Mouse (Mus musculus): ENCODE data around the gene Zfp605. TPM values are rescaled to one million over a fixed set of nuclear protein-coding genes. Genes with fewer than 3 reads are reported as not detected.

Zfp605 gene
- total and polyA plus RNA-seq, 3 experiments, result 4.7 to 5.2 TPM; not detected in 1

- Histone ChIP-seq H3K27me3 (ENCODE audit: control insufficient read depth in 1 of 2, insufficient read depth in 2 of 2, low read length in 2 of 2) (no peaks in the 10 kb centered on the region), H3K79me2 (ENCODE audit: control insufficient read depth, insufficient read depth, low read length, poor library complexity) (peaks cover 11% of the 10 kb centered on the region), H3K4me1 (ENCODE audit: control insufficient read depth in 1 of 2, insufficient read depth in 2 of 2, low read length in 2 of 2) (peaks cover 0 to 4% of the 10 kb centered on the region in 2 experiments; a peak in 2 of 4 replicates), H3K9me3 (replicated peaks; ENCODE audit: insufficient read depth, low read length) (no peaks in the 10 kb centered on the region), H3K27ac (ENCODE audit: control insufficient read depth, low read depth, low read length) (no peak overlapping the region), H3K9ac (ENCODE audit: control insufficient read depth, low read depth, low read length, poor library complexity, severe bottlenecking) (no peak overlapping the region), H3K4me3 (ENCODE audit: control insufficient read depth in 1 of 2, insufficient read depth in 1 of 2, low read depth in 2 of 2, low read length in 2 of 2) (no peak overlapping the region), H3K36me3 (ENCODE audit: control insufficient read depth in 1 of 2, insufficient read depth in 2 of 2, low read length in 2 of 2) (peaks cover 0 to under 1% of the 10 kb centered on the region in 2 experiments; a peak in 2 of 4 replicates)
- DNase-seq (ENCODE audit: low read depth, low spot score), result no peak
- TF ChIP-seq TAL1 (IDR thresholded peaks at IDR 0.05; ENCODE audit: low read length) (no peak), POLR2A (IDR thresholded peaks at IDR 0.05; ENCODE audit: control insufficient read depth in 1 of 2, insufficient read depth in 1 of 2, low read depth in 1 of 2, low read length in 2 of 2, poor library complexity in 1 of 2) (peak in 1 of 2 experiments; percentile 16; a peak in 1 of 4 replicates), POLR2AphosphoS2 (IDR thresholded peaks at IDR 0.05; ENCODE audit: low read length) (0 out of 2 replicates have a peak, but pooled peaks have one; percentile 56)
Measured at GRCm38 (mm10) chr5:110101716-110102347, 8.1 kb upstream of the Zfp605 start.

GRCm38 (mm10) chr5:110102429-110102828, 7.5 kb upstream of the Zfp605 start:
- peaks cover 0 to 2% of the 10 kb centered on the region in 2 experiments; a peak in 2 of 4 replicates for H3K36me3 ChIP-seq (ENCODE audit: control insufficient read depth in 1 of 2, insufficient read depth in 2 of 2, low read length in 2 of 2)

GRCm38 (mm10) chr5:110102853-110103625, 6.9 kb upstream of the Zfp605 start:
- peaks cover 19% of the 10 kb centered on the region for H3K79me2 ChIP-seq (ENCODE audit: control insufficient read depth, insufficient read depth, low read length, poor library complexity)
- peaks cover 0 to 2% of the 10 kb centered on the region in 2 experiments; a peak in 2 of 4 replicates for H3K36me3 ChIP-seq (ENCODE audit: control insufficient read depth in 1 of 2, insufficient read depth in 2 of 2, low read length in 2 of 2)
- H3K4me3 ChIP-seq (ENCODE audit: control insufficient read depth in 1 of 2, insufficient read depth in 1 of 2, low read depth in 2 of 2, low read length in 2 of 2), result no peak overlapping the region
- peaks cover 0 to 6% of the 10 kb centered on the region in 2 experiments; a peak in 2 of 4 replicates for H3K4me1 ChIP-seq (ENCODE audit: control insufficient read depth in 1 of 2, insufficient read depth in 2 of 2, low read length in 2 of 2)
- no peaks in the 10 kb centered on the region for H3K9me3 ChIP-seq (replicated peaks; ENCODE audit: insufficient read depth, low read length)
- no peak for DNase-seq (ENCODE audit: low read depth, low spot score)
- no peak overlapping the region for H3K9ac ChIP-seq (ENCODE audit: control insufficient read depth, low read depth, low read length, poor library complexity, severe bottlenecking)
- H3K27ac ChIP-seq (ENCODE audit: control insufficient read depth, low read depth, low read length), result no peak overlapping the region
- H3K27me3 ChIP-seq (ENCODE audit: control insufficient read depth in 1 of 2, insufficient read depth in 2 of 2, low read length in 2 of 2), result no peaks in the 10 kb centered on the region
- no peak for TF ChIP-seq ZC3H11A (IDR thresholded peaks at IDR 0.05; ENCODE audit: low read depth, low read length)
- no peak for TF ChIP-seq MYC (IDR thresholded peaks at IDR 0.05; ENCODE audit: low read depth, low read length)
- no peak for TF ChIP-seq JUND (IDR thresholded peaks at IDR 0.05; ENCODE audit: low read depth, low read length)
- no peak for TF ChIP-seq NELFE (IDR thresholded peaks at IDR 0.05; ENCODE audit: low read depth, low read length)
- no peak for TF ChIP-seq RAD21 (IDR thresholded peaks at IDR 0.05; ENCODE audit: low read depth, low read length)
- TF ChIP-seq KAT2A (conservative IDR thresholded peaks at IDR 0.05; ENCODE audit: low read depth, low read length), result no peak

More at GRCm38 (mm10) chr5:110102429-110102828, 7.5 kb upstream of the Zfp605 start:
- DNase-seq (ENCODE audit: low read depth, low spot score), result no peak
- no peak overlapping the region for H3K4me3 ChIP-seq (ENCODE audit: control insufficient read depth in 1 of 2, insufficient read depth in 1 of 2, low read depth in 2 of 2, low read length in 2 of 2)
- no peaks in the 10 kb centered on the region for H3K9me3 ChIP-seq (replicated peaks; ENCODE audit: insufficient read depth, low read length)
- peaks cover 17% of the 10 kb centered on the region for H3K79me2 ChIP-seq (ENCODE audit: control insufficient read depth, insufficient read depth, low read length, poor library complexity)
- TF ChIP-seq POLR2AphosphoS2 (IDR thresholded peaks at IDR 0.05; ENCODE audit: low read length) (peak; percentile 61; the same call in 1 of the 2 replicates), POLR2A (IDR thresholded peaks at IDR 0.05; ENCODE audit: control insufficient read depth in 1 of 2, insufficient read depth in 1 of 2, low read depth in 1 of 2, low read length in 2 of 2, poor library complexity in 1 of 2) (peak in 1 of 2 experiments; percentile 2; a peak in 1 of 4 replicates), ZC3H11A (IDR thresholded peaks at IDR 0.05; ENCODE audit: low read depth, low read length) (no peak)
- peaks cover 0 to 6% of the 10 kb centered on the region in 2 experiments; a peak in 2 of 4 replicates for H3K4me1 ChIP-seq (ENCODE audit: control insufficient read depth in 1 of 2, insufficient read depth in 2 of 2, low read length in 2 of 2)
- H3K27me3 ChIP-seq (ENCODE audit: control insufficient read depth in 1 of 2, insufficient read depth in 2 of 2, low read length in 2 of 2), result no peaks in the 10 kb centered on the region
- H3K9ac ChIP-seq (ENCODE audit: control insufficient read depth, low read depth, low read length, poor library complexity, severe bottlenecking), result no peak overlapping the region
- no peak overlapping the region for H3K27ac ChIP-seq (ENCODE audit: control insufficient read depth, low read depth, low read length)

All from MEL (cell line).